Mouse (Mus musculus) forebrain, embryonic 16.5 days (tissue): ENCODE measurements around the gene Jarid2. TPM values are rescaled to one million over a fixed set of nuclear protein-coding genes. Genes with fewer than 3 reads are reported as not detected.

Experiments
- ATAC-seq: fragments of 200-750 bp; cut with Nextera tagmentation; 2 replicates; pipeline ENCODE4 v1.8.0; 2017; ENCODE audit warnings: mild to moderate bottlenecking, moderate library complexity
- H3K27ac ChIP-seq: fragments of 300-500 bp; sonication (generic); 2 replicates; pipeline ENCODE4 v1.5.1; 2014; ENCODE audit warnings: low read length, control low read depth
- H3K27me3 ChIP-seq: fragments of 300-500 bp; sonication (generic); replicated peaks from 2 replicates; pipeline ENCODE4 v1.6.1; 2014; ENCODE audit warnings: low read length; ENCODE audit not compliant: control insufficient read depth, insufficient read depth
- H3K36me3 ChIP-seq: fragments of 300-500 bp; sonication (generic); 2 replicates; pipeline ENCODE4 v1.6.1; 2014; ENCODE audit not compliant: control insufficient read depth, insufficient read depth
- H3K4me1 ChIP-seq: fragments of 300-500 bp; sonication (generic); replicated peaks from 2 replicates; pipeline ENCODE4 v1.6.1; 2014; ENCODE audit warnings: low read length; ENCODE audit not compliant: control insufficient read depth, insufficient read depth
- H3K4me2 ChIP-seq: fragments of 300-500 bp; sonication (generic); 2 replicates; pipeline ENCODE4 v1.6.1; 2014; ENCODE audit warnings: mild to moderate bottlenecking, low read length, control low read depth
- H3K4me3 ChIP-seq: fragments of 300-500 bp; sonication (generic); replicated peaks from 2 replicates; pipeline ENCODE4 v1.5.1; 2014; ENCODE audit warnings: mild to moderate bottlenecking, low read length, control low read depth
- H3K9ac ChIP-seq: fragments of 300-500 bp; sonication (generic); replicated peaks from 2 replicates; pipeline ENCODE4 v1.6.1; 2014; ENCODE audit warnings: low read depth, low read length, control low read depth
- H3K9me3 ChIP-seq: fragments of 300-500 bp; sonication (generic); 2 replicates; pipeline ENCODE4 v1.6.1; 2016; ENCODE audit warnings: low read length; ENCODE audit not compliant: control insufficient read depth
- WGBS: fragments of 180-500 bp; shearing (Covaris S2); extraction: QIAGEN DNeasy Blood & Tissue Kit; methylation state at CpG from one replicate; pipeline ENCODE4 v1.1.7; 2014; 5-methylcytosine and 5-hydroxymethylcytosine counted together
- polyA plus RNA-seq: library from polyadenylated mRNA; unstranded; fragments of >200 nt; fragmentation: Nextera tagmentation; extraction: Ambion mirVana; gene quantifications from 2 replicates; pipeline ENCODE4 v1.2.1, GENCODE M21; 2015

Jarid2 gene
- polyA plus RNA-seq, 1 experiment from 2014 or later, result 37.5 TPM

DNA sequence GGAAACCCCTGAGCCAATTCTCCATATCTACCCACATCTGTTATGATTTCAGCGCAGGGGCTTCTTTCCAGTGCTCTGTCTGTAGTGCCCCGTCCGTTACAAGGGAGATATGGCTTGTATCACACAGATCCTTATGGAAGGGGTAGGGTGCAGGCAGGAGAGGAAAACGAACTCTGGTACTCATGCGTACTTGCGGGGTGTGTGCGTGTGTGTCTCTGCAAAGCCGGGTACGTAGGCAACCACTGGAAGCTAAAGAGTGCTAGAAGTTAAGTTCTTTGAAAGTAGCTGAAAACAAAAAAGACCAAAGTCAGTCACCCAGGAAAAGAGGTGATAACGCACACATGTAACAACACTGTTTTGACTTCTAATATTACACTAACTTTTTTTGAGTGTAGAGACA lies 82.3 kb downstream of the Jarid2 start:
- Histone ChIP-seq H3K9me3 (no peaks in the 10 kb centered on the region), H3K36me3 (no peaks in the 10 kb centered on the region), H3K27me3 (no peaks in the 10 kb centered on the region), H3K9ac (no peak overlapping the region), H3K4me3 (no peak overlapping the region), H3K27ac (no peak overlapping the region), H3K4me2 (no peak overlapping the region), H3K4me1 (peaks cover 11% of the 10 kb centered on the region)
- no peak for ATAC-seq
- WGBS, result 87% methylated on average over 10 of the region's 10 CpGs

GRCm38 (mm10) chr13:44812381-44812780 lies 83.1 kb downstream of the Jarid2 start:
- Histone ChIP-seq H3K27me3 (no peaks in the 10 kb centered on the region), H3K4me2 (no peak overlapping the region), H3K4me1 (peaks cover 11% of the 10 kb centered on the region), H3K4me3 (no peak overlapping the region), H3K27ac (no peak overlapping the region), H3K9me3 (no peaks in the 10 kb centered on the region), H3K36me3 (no peaks in the 10 kb centered on the region), H3K9ac (no peak overlapping the region)
- no peak for ATAC-seq
- WGBS, result 73% methylated on average over 5 of the region's 5 CpGs

- Histone ChIP-seq H3K9ac (no peak overlapping the region), H3K27me3 (no peaks in the 10 kb centered on the region), H3K4me1 (peaks cover 20% of the 10 kb centered on the region), H3K4me3 (no peak overlapping the region), H3K4me2 (no peak overlapping the region), H3K27ac (no peak overlapping the region), H3K9me3 (no peaks in the 10 kb centered on the region), H3K36me3 (no peaks in the 10 kb centered on the region)
- peak; percentile 38; the same call in 1 of the 2 replicates for ATAC-seq
- WGBS, result 3% methylated on average over 4 of the region's 4 CpGs
Observed at GRCm38 (mm10) chr13:44819400-44819799, 90.1 kb downstream of the Jarid2 start.

GRCm38 (mm10) chr13:44822578-44822977 lies 93.3 kb downstream of the Jarid2 start:
- H3K36me3 ChIP-seq, result no peaks in the 10 kb centered on the region
- no peak overlapping the region for H3K27ac ChIP-seq
- no peak for ATAC-seq
- H3K9me3 ChIP-seq, result no peaks in the 10 kb centered on the region
- H3K4me1 ChIP-seq, result peaks cover 10% of the 10 kb centered on the region
- H3K4me2 ChIP-seq, result no peak overlapping the region
- H3K9ac ChIP-seq, result no peak overlapping the region
- no peaks in the 10 kb centered on the region for H3K27me3 ChIP-seq
- no peak overlapping the region for H3K4me3 ChIP-seq

GRCm38 (mm10) chr13:44828903-44829302 lies 99.6 kb downstream of the Jarid2 start:
- no peaks in the 10 kb centered on the region for H3K27me3 ChIP-seq
- WGBS, result 60% methylated on average over 5 of the region's 5 CpGs
- no peak overlapping the region for H3K4me3 ChIP-seq
- no peak for ATAC-seq
- H3K27ac ChIP-seq, result no peak overlapping the region
- no peak overlapping the region for H3K9ac ChIP-seq
- no peaks in the 10 kb centered on the region for H3K9me3 ChIP-seq
- no peaks in the 10 kb centered on the region for H3K4me1 ChIP-seq
- no peak overlapping the region for H3K4me2 ChIP-seq
- H3K36me3 ChIP-seq, result no peaks in the 10 kb centered on the region

DNA sequence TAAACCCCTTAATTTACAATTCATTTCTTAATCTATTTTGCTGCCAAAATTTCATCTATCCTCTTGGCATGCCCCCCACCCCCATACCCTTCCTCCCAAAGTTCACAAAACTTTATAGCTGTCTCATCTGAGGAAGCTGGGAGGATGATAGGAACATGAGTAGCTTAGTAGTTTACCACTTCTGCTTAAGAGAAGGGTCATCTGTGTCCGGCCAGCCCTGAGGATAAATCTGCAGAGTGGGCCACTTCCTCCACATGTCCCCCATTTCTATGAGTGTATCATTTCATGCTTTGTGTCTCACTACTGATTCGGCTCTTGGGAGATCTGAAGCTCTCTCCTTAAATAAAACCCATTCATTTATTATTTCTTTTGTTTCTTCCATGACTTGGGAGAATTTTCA lies 102.8 kb downstream of the Jarid2 start:
- Histone ChIP-seq H3K27me3 (no peaks in the 10 kb centered on the region), H3K9me3 (no peaks in the 10 kb centered on the region), H3K27ac (no peak overlapping the region), H3K4me1 (no peaks in the 10 kb centered on the region), H3K4me2 (no peak overlapping the region), H3K4me3 (no peak overlapping the region), H3K9ac (no peak overlapping the region), H3K36me3 (no peaks in the 10 kb centered on the region)
- WGBS, result 78% methylated on average over 2 of the region's 2 CpGs
- no peak for ATAC-seq

- H3K4me2 ChIP-seq, result no peak overlapping the region
- no peaks in the 10 kb centered on the region for H3K4me1 ChIP-seq
- no peaks in the 10 kb centered on the region for H3K27me3 ChIP-seq
- no peaks in the 10 kb centered on the region for H3K9me3 ChIP-seq
- H3K27ac ChIP-seq, result no peak overlapping the region
- WGBS, result 88% methylated on average over 4 of the region's 4 CpGs
- ATAC-seq, result no peak
- no peaks in the 10 kb centered on the region for H3K36me3 ChIP-seq
- no peak overlapping the region for H3K4me3 ChIP-seq
- no peak overlapping the region for H3K9ac ChIP-seq
Observed at GRCm38 (mm10) chr13:44832866-44833265, 103.6 kb downstream of the Jarid2 start.

- H3K9me3 ChIP-seq, result no peaks in the 10 kb centered on the region
- ATAC-seq, result peak; percentile 49; the same call in 1 of the 2 replicates
Observed at GRCm38 (mm10) chr13:44833353-44833752, 104.1 kb downstream of the Jarid2 start.

DNA sequence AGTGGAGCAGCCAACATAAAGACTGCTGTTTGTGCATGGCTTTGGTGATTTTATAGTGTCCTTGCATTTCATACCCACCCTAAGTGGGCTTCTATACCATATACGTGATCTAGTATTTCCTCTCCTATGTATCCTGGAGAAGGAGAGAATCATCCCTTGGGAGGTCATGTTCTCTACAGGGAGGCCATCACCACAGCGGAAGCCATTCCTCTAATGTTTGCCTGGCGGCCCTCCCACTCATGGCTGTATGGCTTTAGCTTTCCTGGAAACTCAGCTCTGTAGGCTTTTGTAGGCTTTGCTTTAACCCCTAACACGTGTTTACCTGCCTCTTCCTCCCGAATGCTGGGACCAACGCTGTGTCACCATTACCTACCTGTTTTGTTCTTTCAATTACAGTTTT lies 108.2 kb downstream of the Jarid2 start:
- H3K27ac ChIP-seq, result no peak overlapping the region
- no peaks in the 10 kb centered on the region for H3K36me3 ChIP-seq
- no peaks in the 10 kb centered on the region for H3K27me3 ChIP-seq
- ATAC-seq, result no peak
- no peak overlapping the region for H3K9ac ChIP-seq
- no peaks in the 10 kb centered on the region for H3K9me3 ChIP-seq
- H3K4me3 ChIP-seq, result no peak overlapping the region
- no peak overlapping the region for H3K4me2 ChIP-seq
- peaks cover 26% of the 10 kb centered on the region for H3K4me1 ChIP-seq
- 83% methylated on average over 6 of the region's 6 CpGs for WGBS

More at GRCm38 (mm10) chr13:44833353-44833752, 104.1 kb downstream of the Jarid2 start:
- 61% methylated on average over 3 of the region's 3 CpGs for WGBS
- no peak overlapping the region for H3K4me2 ChIP-seq
- no peak overlapping the region for H3K27ac ChIP-seq
- H3K4me1 ChIP-seq, result no peaks in the 10 kb centered on the region
- no peak overlapping the region for H3K9ac ChIP-seq
- no peak overlapping the region for H3K4me3 ChIP-seq
- H3K36me3 ChIP-seq, result no peaks in the 10 kb centered on the region
- no peaks in the 10 kb centered on the region for H3K27me3 ChIP-seq
